Mouse (Mus musculus): ENCODE results near the gene Sema4d.

GRCm38 (mm10) chr13:51770647-51771427 is 22.7 kb downstream of the Sema4d start:
- TF ChIP-seq EP300 (IDR thresholded peaks at IDR 0.05) (no peak), CTCF (IDR thresholded peaks at IDR 0.05) (no peak)

All from lung, postnatal 0 days (tissue).